Mouse (Mus musculus) cerebellum, adult 9-11 months (tissue): Measurements from ENCODE around the gene Ntpcr.

Experiments
- DNase-seq: peaks from one replicate; pipeline ENCODE4 v3.0.0; 2022

The Ntpcr gene

GRCm38 (mm10) chr8:125729746-125730145, at the start of gene Ntpcr:
Gene Ntpcr (plus strand): TSS chr8:125729963.
- no peak for DNase-seq

DNA sequence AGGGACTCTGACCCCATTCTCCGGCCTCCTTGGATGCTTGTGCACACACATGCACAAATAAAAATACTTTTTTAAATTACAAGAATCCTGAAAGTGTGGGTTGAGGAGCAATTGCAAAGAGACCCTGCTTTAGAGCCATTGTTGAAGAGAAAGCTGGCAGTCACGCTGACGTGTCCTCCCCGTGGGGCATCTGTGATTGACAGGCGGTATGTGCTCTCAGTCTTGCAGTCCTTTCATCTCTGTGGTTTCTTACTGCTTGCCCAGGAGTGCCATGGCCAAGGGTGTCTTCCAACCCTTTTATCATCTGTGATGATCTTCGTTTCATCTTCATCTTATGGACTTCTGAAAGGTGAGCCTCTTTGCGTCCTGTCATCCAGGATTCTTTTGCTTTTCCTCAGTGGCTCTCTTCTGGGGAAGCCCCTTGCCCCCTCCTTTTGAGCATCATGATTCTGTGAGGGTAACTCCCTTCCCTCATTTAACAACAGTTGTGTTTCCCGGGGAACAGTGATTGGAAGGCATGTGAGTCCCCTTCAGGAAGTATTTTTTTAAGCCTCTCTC, 48.8 kb upstream of the Ntpcr start:
- no peak for DNase-seq

DNA sequence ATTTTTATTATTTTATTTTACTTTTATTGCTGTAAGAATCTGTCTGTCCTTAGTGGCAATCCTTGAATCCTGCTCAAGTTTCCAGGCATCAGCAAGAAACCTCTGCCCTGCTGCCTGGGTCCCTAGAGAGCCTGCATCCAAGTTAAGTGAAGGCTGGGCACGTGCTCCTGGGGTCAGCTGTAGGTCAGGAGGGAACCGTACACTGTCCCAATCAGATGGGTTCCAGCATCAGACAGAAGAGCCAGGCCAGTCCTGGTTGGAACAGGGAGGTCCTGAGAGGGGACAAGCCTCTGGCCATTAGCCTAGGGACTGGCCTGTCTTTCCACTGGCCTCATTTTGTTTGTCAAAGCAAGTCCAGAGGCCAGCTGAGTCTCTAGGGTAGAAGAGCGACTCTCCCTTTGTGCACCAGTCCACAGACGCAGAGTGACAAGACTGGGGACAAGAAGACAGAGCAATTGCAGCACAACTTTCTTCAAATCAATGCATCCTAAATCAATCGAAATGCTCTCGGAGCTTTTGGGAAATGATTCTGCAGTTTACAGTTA, 44.5 kb upstream of the Ntpcr start:
- no peak for DNase-seq

DNA sequence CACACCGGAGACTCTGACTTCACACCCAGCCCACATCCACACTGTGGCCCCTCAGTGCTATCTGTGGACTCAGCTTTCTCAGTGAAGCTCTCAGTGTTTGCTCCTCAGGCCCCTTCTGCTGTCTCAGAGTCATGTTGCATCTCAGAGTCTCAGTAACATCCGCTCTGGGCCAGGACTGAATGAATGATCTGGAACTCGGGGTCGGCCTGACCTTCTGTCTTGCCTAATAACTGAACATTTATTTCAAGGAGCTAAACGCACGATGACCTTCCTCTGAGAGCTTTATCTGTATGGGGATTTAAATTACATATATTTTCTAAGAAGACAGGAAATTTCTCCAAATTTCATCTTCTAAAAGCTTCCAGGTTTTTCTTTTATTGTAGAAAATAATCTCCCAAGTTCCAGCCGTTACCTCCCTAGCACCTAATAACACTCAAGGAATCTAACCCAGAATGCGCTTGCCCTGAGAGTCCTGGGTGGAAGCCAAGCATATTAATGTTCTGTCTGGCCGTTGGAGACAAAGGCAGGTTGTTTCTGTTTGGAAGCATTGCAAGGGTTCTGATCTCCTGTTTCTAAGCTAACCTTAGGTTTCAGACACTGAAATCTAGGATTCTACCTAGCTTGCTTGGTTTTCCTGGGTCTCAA, 43.4 kb upstream of the Ntpcr start:
- DNase-seq, result no peak

GRCm38 (mm10) chr8:125690166-125690915, 39.4 kb upstream of the Ntpcr start:
- DNase-seq, result no peak

DNA sequence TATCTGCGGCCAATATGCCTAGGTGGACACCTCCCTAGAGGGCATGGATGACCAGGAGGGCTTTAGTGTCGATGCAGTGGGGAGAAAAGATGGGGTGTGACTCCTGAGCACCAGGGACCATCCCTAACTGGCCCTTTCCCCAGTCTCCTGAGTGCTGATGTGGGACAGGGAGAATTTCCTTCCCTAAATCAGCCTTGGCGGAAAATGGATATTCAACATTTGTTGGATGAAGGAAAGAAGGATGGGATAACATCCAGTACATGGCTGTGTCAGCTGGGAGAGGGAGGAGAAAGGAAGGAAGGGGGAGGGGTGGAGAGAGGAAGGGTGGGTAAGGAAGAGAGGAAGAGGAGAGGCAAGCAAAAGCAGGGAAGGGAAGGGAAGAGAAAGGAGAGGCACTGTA, 38.8 kb upstream of the Ntpcr start:
- DNase-seq, result no peak

DNA sequence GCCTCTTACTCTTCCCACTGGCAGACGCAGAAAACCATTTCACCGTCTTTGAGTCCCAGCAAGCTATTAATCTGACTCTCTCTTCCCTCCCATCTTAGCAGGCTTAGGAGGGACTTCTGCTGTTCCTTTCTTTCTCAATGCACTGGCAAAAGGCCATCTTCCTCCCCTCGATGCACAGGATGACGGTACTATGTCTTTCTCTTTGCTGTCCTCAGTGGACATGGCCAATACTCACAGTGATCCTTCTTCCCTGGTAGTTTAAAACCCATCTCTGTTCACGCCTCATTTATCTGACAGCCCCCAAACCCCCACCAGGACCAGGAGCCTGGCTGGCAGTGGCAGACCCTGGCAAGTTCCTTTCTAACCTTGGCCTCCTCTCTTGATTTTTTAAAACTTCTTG, 37.3 kb upstream of the Ntpcr start:
- DNase-seq, result no peak

- no peak for DNase-seq
Observed at GRCm38 (mm10) chr8:125693197-125693596, 36.6 kb upstream of the Ntpcr start.

- no peak for DNase-seq
Observed at GRCm38 (mm10) chr8:125695951-125696350, 33.8 kb upstream of the Ntpcr start.

DNA sequence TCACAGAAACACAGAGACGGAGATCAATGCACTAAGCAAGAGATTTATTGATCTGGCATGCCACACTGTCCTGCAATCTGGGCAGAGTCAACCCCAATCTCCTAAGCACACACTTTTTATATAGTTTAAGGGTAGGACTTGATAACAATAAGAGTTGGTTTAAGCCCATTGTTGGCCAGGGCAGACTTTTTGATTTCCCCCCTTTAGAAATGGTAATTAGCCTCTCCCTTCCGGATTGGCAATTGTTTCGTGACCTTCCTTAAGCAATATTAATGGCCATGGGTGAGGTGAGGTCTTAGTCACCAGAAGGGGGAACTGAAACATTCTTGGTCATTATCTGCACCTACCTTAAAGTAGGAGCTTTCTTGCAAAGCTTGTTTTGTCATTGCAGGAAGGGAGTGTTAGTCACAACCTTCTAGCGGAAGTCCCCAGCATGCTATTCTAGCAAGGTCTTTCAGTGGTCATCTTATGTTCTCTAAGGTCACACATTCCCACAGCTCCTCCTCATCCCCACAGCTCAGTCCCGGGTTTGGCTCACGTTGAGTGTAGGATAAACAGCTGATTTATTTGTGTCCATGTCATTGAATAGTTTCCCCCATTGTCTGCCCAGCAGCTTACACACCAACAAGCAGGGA, 30.3 kb upstream of the Ntpcr start:
- DNase-seq, result no peak

- DNase-seq, result no peak
Observed at GRCm38 (mm10) chr8:125700407-125700806, 29.4 kb upstream of the Ntpcr start.

GRCm38 (mm10) chr8:125702868-125703473, 26.8 kb upstream of the Ntpcr start:
- DNase-seq, result no peak

GRCm38 (mm10) chr8:125704434-125704833, 25.3 kb upstream of the Ntpcr start:
- no peak for DNase-seq

DNA sequence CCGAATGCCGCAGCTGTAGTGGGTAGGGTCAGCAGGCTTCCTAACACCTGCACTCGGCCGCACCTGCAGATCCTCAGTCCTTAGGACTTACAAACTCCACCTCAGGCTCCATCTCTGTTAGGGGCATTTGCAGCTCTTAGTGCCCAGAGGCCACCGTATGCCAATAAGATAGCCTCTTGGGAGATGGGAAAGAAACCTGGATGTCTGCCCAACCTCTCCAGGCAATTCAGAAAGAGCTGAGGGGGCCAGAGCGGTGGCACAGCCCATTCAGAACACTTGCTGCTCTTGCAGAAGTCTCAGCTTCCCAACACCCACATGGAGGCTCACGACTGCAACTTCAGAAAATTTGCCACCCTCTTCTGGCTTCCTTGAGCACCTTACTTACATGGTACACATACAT, 23.9 kb upstream of the Ntpcr start:
- no peak for DNase-seq

DNA sequence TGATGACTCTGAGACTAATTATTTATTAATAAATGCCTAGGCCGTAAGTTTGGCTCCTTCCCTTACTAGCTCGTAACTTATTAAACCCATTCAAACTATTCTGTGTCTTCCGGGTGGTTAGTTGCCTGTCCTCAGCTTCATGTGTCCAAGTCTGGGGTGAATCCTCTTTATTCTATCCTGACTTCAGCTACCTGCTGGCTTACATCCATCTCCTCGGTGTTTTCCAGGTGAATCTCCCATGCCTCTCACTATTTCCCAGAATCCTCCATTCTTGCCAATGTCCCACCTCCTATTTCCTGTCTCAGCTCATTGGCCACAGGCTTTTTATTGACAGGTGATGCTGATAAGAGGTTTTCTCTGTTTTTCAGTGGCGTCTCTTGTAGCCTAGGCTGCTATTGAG, 20.6 kb upstream of the Ntpcr start:
- no peak for DNase-seq

DNA sequence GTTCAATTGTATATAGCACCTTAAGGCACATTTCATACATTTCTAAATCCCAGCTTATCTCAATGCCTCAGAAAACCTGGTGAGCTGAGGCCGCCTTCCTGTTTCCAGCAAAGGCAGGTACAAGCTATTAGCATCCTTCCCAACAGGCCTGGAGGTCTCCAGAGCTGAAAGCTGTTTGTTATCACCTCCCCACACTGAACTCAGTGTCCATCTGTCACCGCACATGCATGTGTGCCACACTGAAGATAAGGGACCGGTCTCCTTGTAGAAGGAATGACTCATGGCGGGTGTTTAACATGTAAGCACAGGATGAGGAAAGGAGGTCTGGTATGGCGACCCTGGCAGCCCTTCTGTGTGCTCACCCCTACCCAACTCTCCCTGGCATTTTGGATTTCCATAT, 18.2 kb upstream of the Ntpcr start:
- no peak for DNase-seq

- DNase-seq, result no peak
Observed at GRCm38 (mm10) chr8:125716211-125716610, 13.6 kb upstream of the Ntpcr start.

- DNase-seq, result no peak
Observed at GRCm38 (mm10) chr8:125716613-125717012, 13.2 kb upstream of the Ntpcr start.

GRCm38 (mm10) chr8:125718914-125719313, 10.8 kb upstream of the Ntpcr start:
- DNase-seq, result no peak

GRCm38 (mm10) chr8:125722675-125723074, 7.1 kb upstream of the Ntpcr start:
- DNase-seq, result no peak

GRCm38 (mm10) chr8:125723437-125723836, 6.3 kb upstream of the Ntpcr start:
- DNase-seq, result no peak

- DNase-seq, result no peak
Observed at GRCm38 (mm10) chr8:125725037-125725820, 4.5 kb upstream of the Ntpcr start.
